Mouse (Mus musculus): ENCODE measurements at regions not wholly inside any gene's neighbourhood (a gene's known extent, or its start where the extent isn't known, plus 50 kb on each side); places are given as distances from the start of the nearest gene placed in this dataset.

DNA sequence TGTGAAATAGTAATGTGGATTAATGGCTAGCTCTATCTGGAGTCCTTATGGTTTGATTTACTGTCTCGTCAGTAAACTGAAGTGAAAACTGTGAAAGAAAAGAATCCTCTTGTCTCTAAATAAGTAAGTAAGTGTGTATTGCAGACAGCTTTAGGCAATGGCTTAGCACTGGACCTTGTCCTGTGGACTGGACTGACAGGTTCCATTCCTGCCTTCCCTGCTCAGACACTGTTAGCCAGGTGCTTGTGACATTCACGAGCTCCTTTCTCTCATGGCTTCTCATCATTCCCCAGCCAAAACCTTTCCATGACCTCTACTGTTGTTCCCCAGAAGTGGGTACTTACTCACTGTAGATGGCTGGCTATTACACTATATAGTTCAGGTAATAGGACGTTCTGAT lies 221.8 kb upstream of the Btg1 start:
- no peak for TF ChIP-seq POLR2A (IDR thresholded peaks at IDR 0.05; ENCODE audit: low read depth, low read length)
- no peak for TF ChIP-seq EP300 (IDR thresholded peaks at IDR 0.05; ENCODE audit: low read length)
- no peak for TF ChIP-seq CTCF (conservative IDR thresholded peaks at IDR 0.05 in 1 of 2, IDR thresholded peaks at IDR 0.05 in 1 of 2; ENCODE audit: low read depth in 2 of 2, low read length in 2 of 2)
- no peak for TF ChIP-seq MEF2A (IDR thresholded peaks at IDR 0.05; ENCODE audit: borderline replicate concordance, low read depth, low read length)
- no peak for TF ChIP-seq POLR2AphosphoS2 (IDR thresholded peaks at IDR 0.05; ENCODE audit: low read depth, low read length)
- TF ChIP-seq USF1 (IDR thresholded peaks at IDR 0.05; ENCODE audit: low read depth, low read length): no peak
- no peak for TF ChIP-seq KAT2A (IDR thresholded peaks at IDR 0.05; ENCODE audit: insufficient replicate concordance, low read length)
- TF ChIP-seq E2F4 (IDR thresholded peaks at IDR 0.05; ENCODE audit: insufficient replicate concordance, low read depth, low read length): no peak
- TF ChIP-seq TCF12 (IDR thresholded peaks at IDR 0.05; ENCODE audit: low read depth, low read length): no peak

Measured in CH12.LX (cell line).